Mouse (Mus musculus): ENCODE results near the gene Cysltr2. TPM values are rescaled to one million over a fixed set of nuclear protein-coding genes. Genes with fewer than 3 reads are reported as not detected.

The Cysltr2 gene
- total RNA-seq (2023; ENCODE audit: inconsistent age), result 0.57 to 1.4 TPM (median 1.2 TPM) in 3 of 4 replicates, not detected in the other

DNA sequence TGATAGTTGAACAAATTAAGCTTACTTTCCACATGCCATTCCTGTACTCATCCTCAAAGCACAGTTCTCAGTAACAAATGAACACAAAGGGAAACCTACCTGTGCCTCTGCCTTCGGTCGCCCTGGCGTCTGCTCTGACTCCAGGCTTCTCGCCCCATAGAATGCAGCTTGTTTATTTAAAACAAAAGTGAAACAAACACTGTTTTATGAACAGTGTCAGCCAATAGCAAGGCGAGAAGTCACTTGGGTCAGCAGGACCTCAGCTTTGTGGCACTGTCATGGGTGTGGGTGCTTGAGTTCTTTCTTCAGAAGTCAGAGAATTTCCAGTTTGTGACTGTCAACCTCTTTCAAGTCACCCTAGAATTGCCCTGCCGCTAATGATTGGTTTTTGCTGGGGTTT lies at the start of gene Cysltr2:
Cysltr2 (minus strand) TSS at position 178 of the 400 bp plus-strand sequence.

Other genes with a start within 250 kb of the Cysltr2 start
- gene Rcbtb2, start 73.9 kb upstream of the Cysltr2 start, total RNA-seq (2023; ENCODE audit: inconsistent age), result 19.1 to 20.7 TPM (median 20.4 TPM) in 4 replicates
- gene Lpar6, start 188.8 kb upstream of the Cysltr2 start, total RNA-seq (2023; ENCODE audit: inconsistent age), result 4.2 to 6.3 TPM (median 5.3 TPM) in 4 replicates